Mouse (Mus musculus) lung, postnatal 0 days (tissue): Measurements from ENCODE around the gene Klhl42.

Experiments used
- CTCF ChIP-seq: IDR thresholded peaks from 2 replicates; pipeline ENCODE4 v1.5.1; 2016; ENCODE audit warnings: antibody characterized with exemption, mild to moderate bottlenecking
- EP300 ChIP-seq: IDR thresholded peaks from 2 replicates; pipeline ENCODE4 v1.6.1; 2016; ENCODE audit warnings: antibody characterized with exemption, mild to moderate bottlenecking, control low read depth

DNA sequence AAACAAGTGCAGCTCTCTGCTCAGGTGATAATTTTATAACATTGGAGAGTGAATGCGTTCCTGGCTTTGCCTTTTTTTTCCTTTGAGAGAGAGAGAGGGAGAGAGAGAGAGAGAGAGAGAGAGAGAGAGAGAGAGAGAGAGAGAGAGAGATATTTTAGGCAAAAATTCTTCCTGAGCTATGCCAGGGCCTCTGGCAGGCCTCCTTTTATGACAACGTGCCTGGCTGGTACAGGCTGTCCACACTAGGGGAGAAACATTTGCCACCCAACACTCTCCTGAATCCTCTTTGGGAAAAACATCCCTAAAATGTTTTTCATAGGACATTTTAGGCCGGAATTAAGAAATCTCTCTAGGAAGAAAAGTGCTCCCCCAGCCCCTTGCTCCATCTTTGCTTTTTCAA is 47.1 kb downstream of the Klhl42 start:
- no peak for TF ChIP-seq CTCF
- no peak for TF ChIP-seq EP300
